ENCODE assay signal across 17 mouse cellular contexts in the genomic region with DNA sequence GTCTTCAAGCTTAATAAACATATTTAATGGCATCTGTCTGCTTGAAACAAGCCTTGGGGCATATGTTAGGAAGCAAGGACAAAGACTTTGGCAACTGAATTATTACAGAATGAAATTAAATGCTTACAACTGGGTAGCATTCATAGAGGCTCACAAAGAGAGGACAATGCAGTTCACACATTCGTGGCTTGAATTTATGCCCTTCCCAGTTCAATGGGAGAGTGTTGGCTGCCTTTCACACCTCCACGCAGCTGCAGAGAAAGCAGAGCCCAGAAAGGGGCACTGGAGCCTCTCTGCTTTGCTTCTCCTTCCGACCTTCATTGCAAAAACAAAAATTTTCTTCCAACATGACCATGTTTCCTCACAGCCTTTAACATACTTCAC.
DNase-seq lines count a peak whose midpoint lies in the region; ATAC-seq lines count a peak whose summit lies in the region.
"Had no signal": no experiment of that assay in that cellular context is flagged by ENCODE, and none has a peak within 500 bp of the region (broad histone marks: within the 10 kb centered on the region; RNA-seq: fewer than 3 reads in every experiment).

No protein-coding gene starts in this region.

- no peaks in the 10 kb centered on the region for H3K9me3 ChIP-seq in embryonic facial prominence, embryonic 15.5 days (replicated peaks)
- H3K9me3 ChIP-seq in embryonic facial prominence, embryonic 10.5 days = no peaks in the 10 kb centered on the region
- H3K9me3 ChIP-seq in forebrain, embryonic 15.5 days = no peaks in the 10 kb centered on the region
- no peaks in the 10 kb centered on the region for H3K9me3 ChIP-seq in midbrain, embryonic 13.5 days
- no peaks in the 10 kb centered on the region for H3K9me3 ChIP-seq in heart, embryonic 12.5 days (replicated peaks)
- H3K9me3 ChIP-seq: intestine, embryonic 15.5 days had no signal

- no peaks in the 10 kb centered on the region for H3K27me3 ChIP-seq in embryonic facial prominence, embryonic 15.5 days
- no peaks in the 10 kb centered on the region for H3K27me3 ChIP-seq in embryonic facial prominence, embryonic 10.5 days (replicated peaks; ENCODE audit: low read depth, poor library complexity, severe bottlenecking)
- no peaks in the 10 kb centered on the region for H3K27me3 ChIP-seq in forebrain, embryonic 15.5 days
- H3K27me3 ChIP-seq in midbrain, embryonic 13.5 days = no peaks in the 10 kb centered on the region
- no peaks in the 10 kb centered on the region for H3K27me3 ChIP-seq in heart, embryonic 12.5 days (replicated peaks)
- H3K27me3 ChIP-seq: intestine, embryonic 15.5 days had no signal

- H3K4me1 ChIP-seq in embryonic facial prominence, embryonic 15.5 days = no peaks in the 10 kb centered on the region
- no peaks in the 10 kb centered on the region for H3K4me1 ChIP-seq in embryonic facial prominence, embryonic 10.5 days
- H3K4me1 ChIP-seq in forebrain, embryonic 15.5 days = peaks cover 32% of the 10 kb centered on the region
- H3K4me1 ChIP-seq in midbrain, embryonic 13.5 days (replicated peaks) = peaks cover 6% of the 10 kb centered on the region
- H3K4me1 ChIP-seq in heart, embryonic 12.5 days (replicated peaks) = no peaks in the 10 kb centered on the region
- H3K4me1 ChIP-seq: intestine, embryonic 15.5 days had no signal

- 44% methylated on average over 3 of the region's 3 CpGs for WGBS in embryonic facial prominence, embryonic 15.5 days
- WGBS in embryonic facial prominence, embryonic 10.5 days = 59% methylated on average over 3 of the region's 3 CpGs
- 3% methylated on average over 3 of the region's 3 CpGs for WGBS in forebrain, embryonic 15.5 days
- WGBS in midbrain, embryonic 13.5 days = 19% methylated on average over 3 of the region's 3 CpGs
- 47% methylated on average over 3 of the region's 3 CpGs for WGBS in heart, embryonic 12.5 days

- no peak for ATAC-seq in embryonic facial prominence, embryonic 15.5 days (ENCODE audit: insufficient number of reproducible peaks, low FRiP score, low TSS enrichment, low read depth)
- ATAC-seq in forebrain, embryonic 15.5 days (replicated peaks) = peak; percentile 90
- 0 out of 2 replicates have a peak, but pooled peaks have one; percentile 53 for ATAC-seq in midbrain, embryonic 13.5 days
- ATAC-seq in heart, embryonic 12.5 days (ENCODE audit: insufficient number of reproducible peaks, low FRiP score) = no peak
- ATAC-seq: intestine, embryonic 15.5 days had no signal

- H3K4me2 ChIP-seq in embryonic facial prominence, embryonic 15.5 days (replicated peaks) = no peak overlapping the region
- 0 out of 2 replicates have a peak overlapping the region, but pooled peaks have one; percentile 0 for H3K4me2 ChIP-seq in forebrain, embryonic 15.5 days (replicated peaks)
- no peak overlapping the region for H3K4me2 ChIP-seq in midbrain, embryonic 13.5 days (replicated peaks)
- no peak overlapping the region for H3K4me2 ChIP-seq in heart, embryonic 12.5 days
- H3K4me2 ChIP-seq: intestine, embryonic 15.5 days had no signal

- H3K27ac ChIP-seq in embryonic facial prominence, embryonic 15.5 days (replicated peaks) = 0 out of 2 replicates have a peak overlapping the region, but pooled peaks have one; percentile 45
- H3K27ac ChIP-seq in embryonic facial prominence, embryonic 10.5 days (replicated peaks) = no peak overlapping the region
- H3K27ac ChIP-seq in forebrain, embryonic 15.5 days (replicated peaks) = peak overlapping the region; percentile 81
- no peak overlapping the region for H3K27ac ChIP-seq in midbrain, embryonic 13.5 days
- H3K27ac ChIP-seq in heart, embryonic 12.5 days (ENCODE audit: poor library complexity, severe bottlenecking) = no peak overlapping the region
- H3K27ac ChIP-seq: intestine, embryonic 15.5 days; liver, embryonic 14.5 days had no signal

- DNase-seq in embryonic facial prominence, embryonic 10.5 days (ENCODE audit: low spot score) = no peak
- peak; percentile 66 for DNase-seq in Muller cell, postnatal 12 days (ENCODE audit: inconsistent ontology term)
- DNase-seq in gastrocnemius, adult 18-20 months (ENCODE audit: low spot score) = no peak
- DNase-seq in left cerebral cortex, adult 11 months (ENCODE audit: low spot score) = no peak
- DNase-seq: adrenal gland, postnatal 25 days; cerebellum, adult 11-12 months; gastrocnemius, postnatal 36 days; kidney, postnatal 4 days; lung, postnatal 36 days; thymus, postnatal 14 days had no signal

- no peak overlapping the region for H3K9ac ChIP-seq in embryonic facial prominence, embryonic 15.5 days
- no peak overlapping the region for H3K9ac ChIP-seq in forebrain, embryonic 15.5 days (replicated peaks)
- no peak overlapping the region for H3K9ac ChIP-seq in midbrain, embryonic 13.5 days (replicated peaks)
- H3K9ac ChIP-seq in heart, embryonic 12.5 days = no peak overlapping the region
- H3K9ac ChIP-seq: intestine, embryonic 15.5 days; liver, embryonic 14.5 days had no signal

- no peak overlapping the region for H3K4me3 ChIP-seq in embryonic facial prominence, embryonic 15.5 days (replicated peaks)
- no peak overlapping the region for H3K4me3 ChIP-seq in embryonic facial prominence, embryonic 10.5 days
- H3K4me3 ChIP-seq in forebrain, embryonic 15.5 days = no peak overlapping the region
- no peak overlapping the region for H3K4me3 ChIP-seq in midbrain, embryonic 13.5 days (replicated peaks)
- H3K4me3 ChIP-seq in heart, embryonic 12.5 days = no peak overlapping the region
- H3K4me3 ChIP-seq: intestine, embryonic 15.5 days; myocyte had no signal

- H3K36me3 ChIP-seq in embryonic facial prominence, embryonic 15.5 days = no peaks in the 10 kb centered on the region
- no peaks in the 10 kb centered on the region for H3K36me3 ChIP-seq in embryonic facial prominence, embryonic 10.5 days (replicated peaks)
- no peaks in the 10 kb centered on the region for H3K36me3 ChIP-seq in forebrain, embryonic 15.5 days
- H3K36me3 ChIP-seq in midbrain, embryonic 13.5 days = no peaks in the 10 kb centered on the region
- H3K36me3 ChIP-seq in heart, embryonic 12.5 days = no peaks in the 10 kb centered on the region
- H3K36me3 ChIP-seq: intestine, embryonic 15.5 days had no signal

Comparison
In these comparisons a context has a peak if more than half of its experiments do, and no peak if none do; other contexts are left out.
1. H3K27ac ChIP-seq: peak in embryonic facial prominence, embryonic 15.5 days (single experiment) and forebrain, embryonic 15.5 days (single experiment); none in embryonic facial prominence, embryonic 10.5 days (single experiment), midbrain, embryonic 13.5 days (single experiment) and heart, embryonic 12.5 days (single experiment).
2. ATAC-seq: peak in forebrain, embryonic 15.5 days (single experiment) and midbrain, embryonic 13.5 days (single experiment); none in embryonic facial prominence, embryonic 15.5 days (single experiment) and heart, embryonic 12.5 days (single experiment).